Mouse (Mus musculus) liver, adult (tissue): ENCODE results near the gene Gm4340.
"Not testable (repeated sequence)": the region's sequence is repeated elsewhere in the genome, so short reads cannot be mapped to it uniquely, and the experiment has no call there.

Experiments used
- GATA4 ChIP-seq: IDR thresholded peaks from 2 replicates; pipeline ENCODE4 v1.6.1; 2014; ENCODE audit warnings: mild to moderate bottlenecking, low read length; ENCODE audit not compliant: insufficient replicate concordance

The Gm4340 gene

GRCm38 (mm10) chr10:104193742-104194141 is at the start of gene Gm4340:
TSS of gene Gm4340 (plus strand) at chr10:104194042.
- not testable (repeated sequence) for TF ChIP-seq GATA4

- TF ChIP-seq GATA4: not testable (repeated sequence)
Observed at GRCm38 (mm10) chr10:104151197-104151596, 42.6 kb upstream of the Gm4340 start, which contains the start of gene Gm6763. TSS of gene Gm6763 (plus strand) at chr10:104151497.

GRCm38 (mm10) chr10:104159706-104160105 is 34.1 kb upstream of the Gm4340 start, which contains the start of gene Gm8764:
TSS of gene Gm8764 (plus strand) at chr10:104160006.
- TF ChIP-seq GATA4: not testable (repeated sequence)

GRCm38 (mm10) chr10:104168215-104168614 is 25.6 kb upstream of the Gm4340 start, which contains the start of gene Gm21304:
TSS of gene Gm21304 (plus strand) at chr10:104168515.
- TF ChIP-seq GATA4: not testable (repeated sequence)

- not testable (repeated sequence) for TF ChIP-seq GATA4
Observed at GRCm38 (mm10) chr10:104176724-104177123, 17.1 kb upstream of the Gm4340 start, which contains the start of gene Gm21312. TSS of gene Gm21312 (plus strand) at chr10:104177024.

GRCm38 (mm10) chr10:104185233-104185632 is 8.6 kb upstream of the Gm4340 start, which contains the start of gene Gm20765:
TSS of gene Gm20765 (plus strand) at chr10:104185533.
- TF ChIP-seq GATA4: not testable (repeated sequence)

GRCm38 (mm10) chr10:104209655-104210054 is 15.8 kb downstream of the Gm4340 start:
- TF ChIP-seq GATA4: no peak

GRCm38 (mm10) chr10:104210268-104210990 is 16.6 kb downstream of the Gm4340 start:
- TF ChIP-seq GATA4: no peak

GRCm38 (mm10) chr10:104214527-104214926 is 20.7 kb downstream of the Gm4340 start:
- no peak for TF ChIP-seq GATA4

- TF ChIP-seq GATA4: no peak
Observed at GRCm38 (mm10) chr10:104220303-104221021, 26.6 kb downstream of the Gm4340 start.
